Mouse (Mus musculus) neural tube, embryonic 14.5 days (tissue): ENCODE measurements around the gene Tmem258. TPM values are rescaled to one million over a fixed set of nuclear protein-coding genes. Genes with fewer than 3 reads are reported as not detected.
A peak's percentile ranks its signal among the peaks of the same experiment; 100 is the strongest.

Experiments used
- ATAC-seq: fragments of 200-750 bp; cut with Nextera tagmentation; 2 replicates; pipeline ENCODE4 v1.8.0; 2017; ENCODE audit warnings: low read depth, mild to moderate bottlenecking, moderate TSS enrichment, moderate library complexity
- H3K27ac ChIP-seq: fragments of 300-500 bp; sonication (generic); 2 replicates; pipeline ENCODE4 v1.5.1; 2014; ENCODE audit warnings: low read depth, mild to moderate bottlenecking, control low read depth, low read length, moderate library complexity, mixed read lengths
- H3K27me3 ChIP-seq: fragments of 300-500 bp; sonication (generic); 2 replicates; pipeline ENCODE4 v1.6.1; 2014; ENCODE audit warnings: low read length; ENCODE audit not compliant: control insufficient read depth, insufficient read depth
- H3K36me3 ChIP-seq: fragments of 300-500 bp; sonication (generic); 2 replicates; pipeline ENCODE4 v1.6.1; 2014; ENCODE audit warnings: low read length, mixed read lengths; ENCODE audit not compliant: control insufficient read depth, insufficient read depth
- H3K4me1 ChIP-seq: fragments of 300-500 bp; sonication (generic); 2 replicates; pipeline ENCODE4 v1.6.1; 2014; ENCODE audit warnings: low read length; ENCODE audit not compliant: control insufficient read depth, insufficient read depth
- H3K4me2 ChIP-seq: fragments of 300-500 bp; sonication (generic); 2 replicates; pipeline ENCODE4 v1.6.1; 2014; ENCODE audit warnings: mild to moderate bottlenecking, low read depth, low read length, control low read depth
- H3K4me3 ChIP-seq: fragments of 300-500 bp; sonication (generic); 2 replicates; pipeline ENCODE4 v1.5.1; 2014; ENCODE audit warnings: low read depth, low read length, control low read depth, mixed read lengths
- H3K9ac ChIP-seq: fragments of 300-500 bp; sonication (generic); replicated peaks from 2 replicates; pipeline ENCODE4 v1.6.1; 2014; ENCODE audit warnings: low read depth, mild to moderate bottlenecking, control low read depth, low read length, mixed read lengths
- H3K9me3 ChIP-seq: fragments of 300-500 bp; sonication (generic); 2 replicates; pipeline ENCODE4 v1.6.1; 2016; ENCODE audit warnings: low read length; ENCODE audit not compliant: control insufficient read depth
- WGBS: fragments of 180-500 bp; shearing (Covaris S2); extraction: QIAGEN DNeasy Blood & Tissue Kit; methylation state at CpG from one replicate; pipeline ENCODE4 v1.1.7; 2014; 5-methylcytosine and 5-hydroxymethylcytosine counted together
- polyA plus RNA-seq: library from polyadenylated mRNA; unstranded; fragments of >200 nt; fragmentation: Nextera tagmentation; extraction: Ambion mirVana; gene quantifications from 2 replicates; pipeline ENCODE4 v1.2.1, GENCODE M21; 2014

Tmem258 gene
- polyA plus RNA-seq, 1 experiment from 2014 or later: 349 TPM

GRCm38 (mm10) chr19:10190796-10191195 lies 13.0 kb upstream of the Tmem258 start:
- H3K27ac ChIP-seq: no peak overlapping the region
- ATAC-seq: no peak
- H3K9ac ChIP-seq: no peak overlapping the region
- no peak overlapping the region for H3K4me3 ChIP-seq
- 57% methylated on average over 2 of the region's 2 CpGs for WGBS
- H3K36me3 ChIP-seq: peaks cover 82% of the 10 kb centered on the region
- no peaks in the 10 kb centered on the region for H3K9me3 ChIP-seq
- H3K4me1 ChIP-seq: no peaks in the 10 kb centered on the region
- H3K4me2 ChIP-seq: no peak overlapping the region
- no peaks in the 10 kb centered on the region for H3K27me3 ChIP-seq

- no peak overlapping the region for H3K27ac ChIP-seq
- 78% methylated on average over 7 of the region's 7 CpGs for WGBS
- no peak for ATAC-seq
- no peaks in the 10 kb centered on the region for H3K4me1 ChIP-seq
- H3K4me2 ChIP-seq: no peak overlapping the region
- no peak overlapping the region for H3K9ac ChIP-seq
- no peaks in the 10 kb centered on the region for H3K9me3 ChIP-seq
- no peaks in the 10 kb centered on the region for H3K27me3 ChIP-seq
- peaks cover 79% of the 10 kb centered on the region for H3K36me3 ChIP-seq
- no peak overlapping the region for H3K4me3 ChIP-seq
These were observed 12.5 kb upstream of the Tmem258 start for GRCm38 (mm10) chr19:10191326-10191725.

GRCm38 (mm10) chr19:10194337-10194736 lies 9.5 kb upstream of the Tmem258 start:
- Histone ChIP-seq H3K4me2 (no peak overlapping the region), H3K4me1 (no peaks in the 10 kb centered on the region), H3K9me3 (no peaks in the 10 kb centered on the region), H3K36me3 (peaks cover 58% of the 10 kb centered on the region), H3K9ac (no peak overlapping the region), H3K4me3 (no peak overlapping the region), H3K27me3 (no peaks in the 10 kb centered on the region), H3K27ac (no peak overlapping the region)
- ATAC-seq: no peak
- WGBS: 88% methylated on average over 11 of the region's 11 CpGs

- Histone ChIP-seq H3K36me3 (peaks cover 59% of the 10 kb centered on the region), H3K4me2 (no peak overlapping the region)
- WGBS: 69% methylated on average over 5 of the region's 5 CpGs
These were observed 8.6 kb upstream of the Tmem258 start for GRCm38 (mm10) chr19:10195252-10195651.

GRCm38 (mm10) chr19:10197130-10197529 lies 6.7 kb upstream of the Tmem258 start:
- peaks cover 51% of the 10 kb centered on the region for H3K36me3 ChIP-seq

More at GRCm38 (mm10) chr19:10195252-10195651, 8.6 kb upstream of the Tmem258 start:
- no peaks in the 10 kb centered on the region for H3K9me3 ChIP-seq
- no peak overlapping the region for H3K9ac ChIP-seq
- no peak overlapping the region for H3K27ac ChIP-seq
- H3K4me3 ChIP-seq: no peak overlapping the region
- no peaks in the 10 kb centered on the region for H3K4me1 ChIP-seq
- H3K27me3 ChIP-seq: no peaks in the 10 kb centered on the region
- no peak for ATAC-seq

GRCm38 (mm10) chr19:10198286-10198685 lies 5.5 kb upstream of the Tmem258 start:
- WGBS: 83% methylated on average over 2 of the region's 2 CpGs
- ATAC-seq: no peak
- Histone ChIP-seq H3K27me3 (no peaks in the 10 kb centered on the region), H3K36me3 (peaks cover 39% of the 10 kb centered on the region), H3K27ac (no peak overlapping the region), H3K4me1 (peaks cover 6% of the 10 kb centered on the region; the same call in 1 of the 2 replicates), H3K4me3 (no peak overlapping the region), H3K4me2 (no peak overlapping the region), H3K9me3 (no peaks in the 10 kb centered on the region), H3K9ac (no peak overlapping the region)

More at GRCm38 (mm10) chr19:10197130-10197529, 6.7 kb upstream of the Tmem258 start:
- 94% methylated on average over 4 of the region's 4 CpGs for WGBS
- Histone ChIP-seq H3K9me3 (no peaks in the 10 kb centered on the region), H3K4me1 (no peaks in the 10 kb centered on the region), H3K4me3 (no peak overlapping the region), H3K4me2 (no peak overlapping the region), H3K27ac (no peak overlapping the region), H3K27me3 (no peaks in the 10 kb centered on the region), H3K9ac (no peak overlapping the region)
- ATAC-seq: no peak

- no peak overlapping the region for H3K4me2 ChIP-seq
- peaks cover 8% of the 10 kb centered on the region; the same call in 1 of the 2 replicates for H3K4me1 ChIP-seq
- peak; percentile 48; the same call in 1 of the 2 replicates for ATAC-seq
- no peak overlapping the region for H3K4me3 ChIP-seq
- H3K9ac ChIP-seq: no peak overlapping the region
- peaks cover 35% of the 10 kb centered on the region for H3K36me3 ChIP-seq
- H3K27ac ChIP-seq: no peak overlapping the region
- H3K27me3 ChIP-seq: no peaks in the 10 kb centered on the region
- H3K9me3 ChIP-seq: no peaks in the 10 kb centered on the region
- WGBS: 31% methylated on average over 3 of the region's 3 CpGs
These were observed 5.1 kb upstream of the Tmem258 start for GRCm38 (mm10) chr19:10198723-10199122.

- H3K4me2 ChIP-seq: peak overlapping the region; percentile 80
- WGBS: 2% methylated on average over 23 of the region's 23 CpGs
- peaks cover 15% of the 10 kb centered on the region; the same call in 1 of the 2 replicates for H3K4me1 ChIP-seq
- peaks cover 22% of the 10 kb centered on the region for H3K36me3 ChIP-seq
- H3K4me3 ChIP-seq: peak overlapping the region; percentile 68
- ATAC-seq: no peak; the same call in 1 of the 2 replicates
- no peaks in the 10 kb centered on the region for H3K27me3 ChIP-seq
- peak overlapping the region; percentile 72 for H3K9ac ChIP-seq
- H3K9me3 ChIP-seq: no peaks in the 10 kb centered on the region
- peak overlapping the region; percentile 81; the same call in 1 of the 2 replicates for H3K27ac ChIP-seq
These were observed 517 bp upstream of the Tmem258 start for GRCm38 (mm10) chr19:10203146-10203847.

GRCm38 (mm10) chr19:10204616-10205001 lies 795 bp downstream of the Tmem258 start:
- peak overlapping the region; percentile 80 for H3K4me2 ChIP-seq
- WGBS: 2% methylated on average over 5 of the region's 5 CpGs
- H3K9ac ChIP-seq: peak overlapping the region; percentile 72; the same call in 1 of the 2 replicates
- peaks cover 15% of the 10 kb centered on the region; the same call in 1 of the 2 replicates for H3K4me1 ChIP-seq
- no peak overlapping the region for H3K27ac ChIP-seq
- H3K4me3 ChIP-seq: peak overlapping the region; percentile 68
- peaks cover 25% of the 10 kb centered on the region for H3K36me3 ChIP-seq
- H3K27me3 ChIP-seq: no peaks in the 10 kb centered on the region
- 0 out of 2 replicates have a peak, but pooled peaks have one; percentile 10 for ATAC-seq
- no peaks in the 10 kb centered on the region for H3K9me3 ChIP-seq
